Mouse (Mus musculus) CH12.LX (cell line): ENCODE data around the gene Tmtc1.

Experiments used
- CTCF ChIP-seq, 2 experiments: IDR thresholded peaks in 1 of 2; conservative IDR thresholded peaks in 1 of 2; 2 replicates each; pipeline ENCODE4 v1.5.1; 2011 to 2012; ENCODE audit warnings: low read depth in 2 of 2, low read length in 2 of 2, improper control_type of control experiment in 1 of 2, inconsistent platforms in 1 of 2, mild to moderate bottlenecking in 1 of 2, moderate library complexity in 1 of 2
- EP300 ChIP-seq: IDR thresholded peaks from 2 replicates; pipeline ENCODE4 v1.6.1; 2011; ENCODE audit warnings: low read length, improper control_type of control experiment
- IRF4 ChIP-seq: IDR thresholded peaks from 2 replicates; pipeline ENCODE4 v1.6.1; 2014; ENCODE audit warnings: low read depth, mild to moderate bottlenecking, inconsistent platforms, low read length, improper control_type of control experiment
- MEF2A ChIP-seq: IDR thresholded peaks from 2 replicates; pipeline ENCODE4 v1.6.1; 2014; ENCODE audit warnings: low read depth, mild to moderate bottlenecking, inconsistent platforms, low read length, improper control_type of control experiment, borderline replicate concordance
- NELFE ChIP-seq: IDR thresholded peaks from 2 replicates; pipeline ENCODE4 v1.6.1; 2011; ENCODE audit warnings: low read depth, low read length, improper control_type of control experiment
- POLR2A ChIP-seq: IDR thresholded peaks from 2 replicates; pipeline ENCODE4 v1.6.1; 2011; ENCODE audit warnings: low read depth, mild to moderate bottlenecking, improper control_type of control experiment, low read length
- RAD21 ChIP-seq: IDR thresholded peaks from 2 replicates; pipeline ENCODE4 v1.6.1; 2011; ENCODE audit warnings: low read depth, mild to moderate bottlenecking, low read length, improper control_type of control experiment, moderate library complexity
- TBP ChIP-seq: conservative IDR thresholded peaks from 2 replicates; pipeline ENCODE4 v1.6.1; 2011; ENCODE audit warnings: low read depth, low read length, improper control_type of control experiment
- USF1 ChIP-seq: IDR thresholded peaks from 2 replicates; pipeline ENCODE4 v1.6.1; 2014; ENCODE audit warnings: low read depth, mild to moderate bottlenecking, inconsistent platforms, low read length, improper control_type of control experiment

DNA sequence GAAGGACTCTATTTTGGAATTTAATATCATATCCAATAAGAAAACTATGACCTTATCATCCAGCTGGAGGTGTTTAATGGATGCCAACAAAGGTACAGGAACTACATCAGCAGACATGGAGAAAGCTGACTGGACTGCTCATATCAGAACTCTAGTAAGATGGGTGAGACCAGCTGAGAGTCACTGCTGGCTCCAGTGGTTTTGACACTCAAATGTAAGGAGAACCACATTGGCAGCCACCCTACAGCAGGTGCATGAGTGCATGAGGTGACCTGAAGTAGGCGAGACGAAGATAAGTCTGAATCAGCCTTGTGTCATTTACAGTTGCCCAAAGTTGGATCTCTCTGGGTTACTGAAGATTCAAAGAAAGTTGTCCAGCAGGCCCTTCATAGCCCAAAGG lies 44.6 kb downstream of the Tmtc1 start:
- no peak for TF ChIP-seq MEF2A
- TF ChIP-seq NELFE = no peak
- no peak for TF ChIP-seq CTCF (conservative IDR thresholded peaks at IDR 0.05 in 1 of 2, IDR thresholded peaks at IDR 0.05 in 1 of 2; ENCODE audit: low read depth in 2 of 2, low read length in 2 of 2)
- TF ChIP-seq USF1 = no peak
- TF ChIP-seq EP300 = no peak
- TF ChIP-seq RAD21 = no peak
- no peak for TF ChIP-seq TBP
- TF ChIP-seq POLR2A = no peak
- TF ChIP-seq IRF4 = no peak
